Mouse (Mus musculus): Measurements from ENCODE around the gene Gm49394. TPM values are rescaled to one million over a fixed set of nuclear protein-coding genes. Genes with fewer than 3 reads are reported as not detected.

Gm49394 gene
- polyA plus RNA-seq, 1 experiment from 2014 or later: not detected

DNA sequence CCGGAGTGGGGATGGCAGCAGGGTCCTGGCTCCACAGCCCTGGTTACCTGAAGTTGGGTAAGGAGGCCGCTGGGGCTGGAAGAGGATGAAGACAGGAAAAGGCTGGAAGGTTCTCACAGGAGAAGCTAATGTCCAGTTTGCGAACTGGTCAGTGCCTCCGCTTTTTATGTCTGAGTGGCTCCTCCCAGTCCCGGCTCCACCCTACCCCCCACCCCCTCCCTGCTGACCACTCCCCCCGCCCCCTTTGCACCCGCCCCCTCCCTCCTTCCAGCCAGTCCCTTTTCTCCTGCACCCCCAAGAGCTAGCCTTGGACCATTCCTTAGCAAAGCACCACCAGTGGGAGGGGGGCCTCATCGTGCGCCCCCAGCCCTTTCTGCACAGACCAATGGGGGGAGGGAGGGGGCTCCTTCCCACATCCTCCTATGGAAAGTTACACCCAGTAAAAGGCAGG lies 12.4 kb downstream of the Gm49394 start:
- Histone ChIP-seq H3K27ac (ENCODE audit: low read depth, low read length) (peak overlapping the region; percentile 90), H3K9me3 (ENCODE audit: control insufficient read depth, low read length) (no peaks in the 10 kb centered on the region), H3K4me1 (replicated peaks; ENCODE audit: control insufficient read depth, insufficient read depth, low read length) (peaks cover 4% of the 10 kb centered on the region; the same call in 1 of the 2 replicates), H3K9ac (ENCODE audit: low read depth, low read length) (peak overlapping the region; percentile 76), H3K27me3 (replicated peaks; ENCODE audit: control insufficient read depth, insufficient read depth, low read length) (peaks cover 98% of the 10 kb centered on the region), H3K36me3 (ENCODE audit: control insufficient read depth, insufficient read depth, low read length) (no peaks in the 10 kb centered on the region; the same call in 1 of the 2 replicates), H3K4me3 (ENCODE audit: low read depth, low read length) (peak overlapping the region; percentile 59), H3K4me2 (peak overlapping the region; percentile 63)
- DNase-seq (ENCODE audit: low spot score): no peak
- ATAC-seq (replicated peaks; ENCODE audit: low FRiP score): peak; percentile 49
- WGBS: 11% methylated on average over 7 of the region's 9 CpGs

DNA sequence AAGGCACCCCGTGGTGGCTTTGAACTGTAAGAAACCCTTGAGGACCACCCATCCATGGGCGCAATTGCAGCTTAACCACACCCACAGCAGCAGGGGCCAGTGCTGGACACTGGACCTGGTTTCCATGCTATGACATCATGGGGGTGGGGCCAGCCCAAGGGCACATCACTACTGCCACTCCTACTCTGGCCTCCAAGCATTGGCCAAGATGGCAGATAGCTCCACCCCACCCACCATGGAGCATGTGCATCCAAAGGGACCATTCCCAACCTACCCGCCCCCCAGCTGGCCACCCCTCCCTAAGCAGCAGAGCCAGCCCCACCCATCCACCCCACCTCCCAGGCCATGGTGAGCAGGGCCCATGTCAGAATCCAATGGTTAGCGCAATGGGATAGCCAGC lies 13.7 kb downstream of the Gm49394 start:
- H3K36me3 ChIP-seq (ENCODE audit: control insufficient read depth, insufficient read depth, low read length): no peaks in the 10 kb centered on the region; the same call in 1 of the 2 replicates
- H3K27ac ChIP-seq (ENCODE audit: low read depth, low read length): peak overlapping the region; percentile 52; the same call in 1 of the 2 replicates
- peaks cover 91% of the 10 kb centered on the region for H3K27me3 ChIP-seq (replicated peaks; ENCODE audit: control insufficient read depth, insufficient read depth, low read length)
- H3K9ac ChIP-seq (ENCODE audit: low read depth, low read length): peak overlapping the region; percentile 46
- peaks cover 4% of the 10 kb centered on the region; the same call in 1 of the 2 replicates for H3K4me1 ChIP-seq (replicated peaks; ENCODE audit: control insufficient read depth, insufficient read depth, low read length)
- no peaks in the 10 kb centered on the region for H3K9me3 ChIP-seq (ENCODE audit: control insufficient read depth, low read length)
- WGBS: 29% methylated on average over 4 of the region's 4 CpGs
- peak overlapping the region; percentile 53 for H3K4me2 ChIP-seq
- DNase-seq (ENCODE audit: low spot score) (no peak), ATAC-seq (replicated peaks; ENCODE audit: low FRiP score) (peak; percentile 26; the same call in 1 of the 2 replicates)
- H3K4me3 ChIP-seq (ENCODE audit: low read depth, low read length): peak overlapping the region; percentile 46

DNA sequence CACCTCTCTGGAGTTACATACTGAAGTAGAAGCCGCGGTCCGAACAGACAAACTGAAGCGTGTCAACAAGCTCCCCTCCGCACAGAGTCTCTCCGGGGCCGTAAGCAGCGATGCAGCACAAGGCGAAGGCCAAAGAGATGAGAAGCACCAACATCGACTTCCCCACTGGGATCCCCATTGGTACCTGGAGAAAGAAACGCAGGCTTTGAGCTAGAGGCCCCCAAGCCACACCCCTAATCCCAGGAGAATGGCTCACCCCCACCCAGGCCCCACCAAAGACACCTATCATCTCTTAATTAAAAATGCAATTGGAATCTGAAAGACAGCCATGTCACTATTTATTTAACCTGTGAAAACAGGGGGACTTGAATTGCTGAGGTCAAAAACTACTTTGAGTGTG lies 14.1 kb downstream of the Gm49394 start:
- Histone ChIP-seq H3K4me3 (ENCODE audit: low read depth, low read length) (peak overlapping the region; percentile 46), H3K27me3 (replicated peaks; ENCODE audit: control insufficient read depth, insufficient read depth, low read length) (peaks cover 87% of the 10 kb centered on the region), H3K9ac (ENCODE audit: low read depth, low read length) (peak overlapping the region; percentile 46), H3K9me3 (ENCODE audit: control insufficient read depth, low read length) (no peaks in the 10 kb centered on the region), H3K36me3 (ENCODE audit: control insufficient read depth, insufficient read depth, low read length) (no peaks in the 10 kb centered on the region; the same call in 1 of the 2 replicates), H3K27ac (ENCODE audit: low read depth, low read length) (peak overlapping the region; percentile 52; the same call in 1 of the 2 replicates), H3K4me1 (replicated peaks; ENCODE audit: control insufficient read depth, insufficient read depth, low read length) (peaks cover 4% of the 10 kb centered on the region; the same call in 1 of the 2 replicates), H3K4me2 (peak overlapping the region; percentile 53)
- ATAC-seq (replicated peaks; ENCODE audit: low FRiP score): no peak
- 26% methylated on average over 11 of the region's 11 CpGs for WGBS
- DNase-seq (ENCODE audit: low spot score): no peak

DNA sequence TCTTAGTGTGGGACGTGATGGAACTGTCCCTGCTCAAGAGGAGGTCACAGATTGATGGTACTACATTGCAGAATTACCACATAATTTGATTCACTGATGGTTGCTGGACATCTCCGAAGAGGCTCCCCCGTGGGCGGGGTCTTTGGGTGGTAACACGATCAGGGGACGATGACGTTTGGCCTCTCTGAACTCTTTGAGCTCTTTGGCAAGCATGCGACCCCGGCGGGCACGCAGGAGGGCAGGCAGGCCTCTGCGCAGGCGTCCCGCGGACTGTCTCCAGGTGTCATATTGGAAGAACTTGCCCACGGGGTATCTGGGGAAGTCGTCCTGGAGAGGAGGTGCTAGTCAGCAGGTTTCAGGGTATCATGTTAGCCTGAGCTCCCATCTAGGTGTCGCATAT lies 16.0 kb downstream of the Gm49394 start:
- H3K4me1 ChIP-seq (replicated peaks; ENCODE audit: control insufficient read depth, insufficient read depth, low read length): no peaks in the 10 kb centered on the region
- no peak for DNase-seq (ENCODE audit: low spot score)
- peaks cover 71% of the 10 kb centered on the region for H3K27me3 ChIP-seq (replicated peaks; ENCODE audit: control insufficient read depth, insufficient read depth, low read length)
- no peaks in the 10 kb centered on the region; the same call in 1 of the 2 replicates for H3K36me3 ChIP-seq (ENCODE audit: control insufficient read depth, insufficient read depth, low read length)
- H3K9ac ChIP-seq (ENCODE audit: low read depth, low read length): no peak overlapping the region
- H3K27ac ChIP-seq (ENCODE audit: low read depth, low read length): peak overlapping the region; percentile 16; the same call in 1 of the 2 replicates
- 33% methylated on average over 18 of the region's 18 CpGs for WGBS
- H3K9me3 ChIP-seq (ENCODE audit: control insufficient read depth, low read length): no peaks in the 10 kb centered on the region
- no peak for ATAC-seq (replicated peaks; ENCODE audit: low FRiP score)
- H3K4me2 ChIP-seq: peak overlapping the region; percentile 53; the same call in 1 of the 2 replicates
- no peak overlapping the region for H3K4me3 ChIP-seq (ENCODE audit: low read depth, low read length)

DNA sequence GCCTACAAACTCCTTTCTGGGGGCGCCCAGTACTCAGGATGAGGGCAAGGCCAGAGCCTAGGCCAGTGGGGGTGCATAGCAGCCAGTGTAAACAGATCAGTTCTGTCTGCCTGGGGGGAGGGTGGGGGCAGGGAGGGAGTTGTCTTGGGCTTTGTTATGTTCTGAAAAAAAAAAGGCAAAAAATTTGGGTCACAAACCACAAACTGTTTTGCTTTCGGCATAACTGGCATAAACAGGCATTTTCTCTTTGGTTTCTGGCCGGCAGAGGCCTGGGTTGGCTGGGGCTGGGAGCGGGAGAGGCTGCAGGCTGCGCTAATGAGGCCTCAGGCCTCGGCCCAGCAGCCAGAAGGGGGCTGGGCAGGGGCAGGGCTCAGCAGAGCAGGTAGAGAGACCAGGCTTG lies 23.1 kb downstream of the Gm49394 start:
- Histone ChIP-seq H3K27ac (ENCODE audit: low read depth, low read length) (no peak overlapping the region), H3K36me3 (ENCODE audit: control insufficient read depth, insufficient read depth, low read length) (no peaks in the 10 kb centered on the region), H3K4me3 (ENCODE audit: low read depth, low read length) (no peak overlapping the region), H3K9ac (ENCODE audit: low read depth, low read length) (0 out of 2 replicates have a peak overlapping the region, but pooled peaks have one; percentile 5), H3K4me1 (replicated peaks; ENCODE audit: control insufficient read depth, insufficient read depth, low read length) (peaks cover 9% of the 10 kb centered on the region), H3K9me3 (ENCODE audit: control insufficient read depth, low read length) (no peaks in the 10 kb centered on the region), H3K4me2 (no peak overlapping the region), H3K27me3 (replicated peaks; ENCODE audit: control insufficient read depth, insufficient read depth, low read length) (peaks cover 7% of the 10 kb centered on the region)
- WGBS: 45% methylated on average over 6 of the region's 6 CpGs
- DNase-seq (ENCODE audit: low spot score) (no peak), ATAC-seq (replicated peaks; ENCODE audit: low FRiP score) (no peak)

DNA sequence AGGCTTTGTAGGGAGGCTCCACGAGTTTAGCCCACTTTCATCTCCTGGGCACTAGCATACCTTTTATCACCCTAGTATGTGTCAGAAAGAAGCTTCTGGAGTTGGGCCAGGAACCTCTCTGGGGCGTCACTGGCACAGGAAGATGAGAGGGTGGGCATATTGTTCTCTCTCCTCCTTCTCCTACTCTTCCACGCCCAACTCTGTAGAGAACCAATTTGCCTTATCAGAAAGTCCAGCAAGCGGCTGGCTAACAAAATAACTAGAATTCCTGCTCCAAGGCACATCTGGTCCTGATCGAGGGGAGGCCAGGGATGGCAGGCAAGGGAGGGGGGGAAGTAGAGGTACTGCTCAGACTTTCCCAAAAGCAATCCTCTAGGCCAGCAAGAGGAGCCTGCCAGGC lies 24.7 kb downstream of the Gm49394 start:
- Histone ChIP-seq H3K4me1 (replicated peaks; ENCODE audit: control insufficient read depth, insufficient read depth, low read length) (peaks cover 9% of the 10 kb centered on the region), H3K9me3 (ENCODE audit: control insufficient read depth, low read length) (no peaks in the 10 kb centered on the region), H3K27me3 (replicated peaks; ENCODE audit: control insufficient read depth, insufficient read depth, low read length) (no peaks in the 10 kb centered on the region), H3K4me3 (ENCODE audit: low read depth, low read length) (no peak overlapping the region), H3K36me3 (ENCODE audit: control insufficient read depth, insufficient read depth, low read length) (no peaks in the 10 kb centered on the region), H3K9ac (ENCODE audit: low read depth, low read length) (no peak overlapping the region), H3K4me2 (no peak overlapping the region), H3K27ac (ENCODE audit: low read depth, low read length) (no peak overlapping the region)
- ATAC-seq (replicated peaks; ENCODE audit: low FRiP score) (no peak), DNase-seq (ENCODE audit: low spot score) (no peak)
- 22% methylated on average over 5 of the region's 5 CpGs for WGBS

DNA sequence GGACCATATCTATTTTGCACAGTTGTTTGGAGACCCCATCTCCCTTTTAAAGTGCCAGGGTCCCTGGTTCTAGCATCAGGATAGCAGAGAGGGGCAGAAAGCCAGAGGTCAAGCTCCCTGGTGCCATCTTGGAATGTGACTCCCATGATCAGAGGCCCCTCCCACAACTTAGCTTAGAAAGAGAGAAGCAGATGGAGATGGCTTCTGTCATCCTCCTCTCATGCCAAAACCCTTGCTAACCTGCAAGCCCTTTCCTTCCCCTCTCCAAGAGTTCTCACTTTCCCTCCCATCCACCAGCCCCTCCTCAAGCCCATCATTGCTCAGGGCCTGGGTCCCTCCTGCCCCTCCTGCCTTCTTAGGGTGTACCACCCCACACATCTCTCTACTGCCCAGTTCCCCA lies 33.6 kb downstream of the Gm49394 start:
- ATAC-seq (replicated peaks; ENCODE audit: low FRiP score) (no peak), DNase-seq (ENCODE audit: low spot score) (no peak)
- Histone ChIP-seq H3K36me3 (ENCODE audit: control insufficient read depth, insufficient read depth, low read length) (no peaks in the 10 kb centered on the region), H3K27ac (ENCODE audit: low read depth, low read length) (no peak overlapping the region), H3K9ac (ENCODE audit: low read depth, low read length) (no peak overlapping the region), H3K27me3 (replicated peaks; ENCODE audit: control insufficient read depth, insufficient read depth, low read length) (0 out of 2 replicates have a peak, but pooled peaks cover 5% of the 10 kb centered on the region), H3K9me3 (ENCODE audit: control insufficient read depth, low read length) (no peaks in the 10 kb centered on the region), H3K4me1 (replicated peaks; ENCODE audit: control insufficient read depth, insufficient read depth, low read length) (0 out of 2 replicates have a peak, but pooled peaks cover 2% of the 10 kb centered on the region), H3K4me3 (ENCODE audit: low read depth, low read length) (no peak overlapping the region), H3K4me2 (no peak overlapping the region)

DNA sequence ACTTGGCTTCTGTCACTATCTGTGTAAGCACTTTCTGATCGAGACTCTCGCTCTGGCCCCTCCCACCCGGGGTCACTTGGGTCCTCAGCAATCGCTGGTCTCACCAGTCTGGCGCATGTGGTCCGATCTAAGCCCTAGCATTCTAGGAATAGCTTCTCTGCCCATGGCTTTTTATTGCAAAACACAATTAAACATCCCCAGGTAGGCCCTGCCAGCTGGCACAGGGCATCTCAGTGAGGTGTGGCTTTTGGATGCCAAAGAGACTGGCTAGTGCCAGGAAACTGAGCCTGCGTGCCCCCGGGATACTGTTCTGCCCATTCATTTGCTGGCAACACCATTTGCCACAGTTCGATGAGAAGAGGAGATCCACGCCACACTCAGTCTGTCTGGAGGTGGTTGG lies 39.1 kb downstream of the Gm49394 start:
- WGBS: 74% methylated on average over 10 of the region's 10 CpGs
- Histone ChIP-seq H3K9ac (ENCODE audit: low read depth, low read length) (no peak overlapping the region), H3K4me3 (ENCODE audit: low read depth, low read length) (no peak overlapping the region), H3K4me2 (no peak overlapping the region), H3K27ac (ENCODE audit: low read depth, low read length) (no peak overlapping the region), H3K36me3 (ENCODE audit: control insufficient read depth, insufficient read depth, low read length) (no peaks in the 10 kb centered on the region), H3K9me3 (ENCODE audit: control insufficient read depth, low read length) (no peaks in the 10 kb centered on the region), H3K27me3 (replicated peaks; ENCODE audit: control insufficient read depth, insufficient read depth, low read length) (0 out of 2 replicates have a peak, but pooled peaks cover 5% of the 10 kb centered on the region), H3K4me1 (replicated peaks; ENCODE audit: control insufficient read depth, insufficient read depth, low read length) (no peaks in the 10 kb centered on the region)
- DNase-seq (ENCODE audit: low spot score): no peak
- ATAC-seq (replicated peaks; ENCODE audit: low FRiP score): no peak

DNA sequence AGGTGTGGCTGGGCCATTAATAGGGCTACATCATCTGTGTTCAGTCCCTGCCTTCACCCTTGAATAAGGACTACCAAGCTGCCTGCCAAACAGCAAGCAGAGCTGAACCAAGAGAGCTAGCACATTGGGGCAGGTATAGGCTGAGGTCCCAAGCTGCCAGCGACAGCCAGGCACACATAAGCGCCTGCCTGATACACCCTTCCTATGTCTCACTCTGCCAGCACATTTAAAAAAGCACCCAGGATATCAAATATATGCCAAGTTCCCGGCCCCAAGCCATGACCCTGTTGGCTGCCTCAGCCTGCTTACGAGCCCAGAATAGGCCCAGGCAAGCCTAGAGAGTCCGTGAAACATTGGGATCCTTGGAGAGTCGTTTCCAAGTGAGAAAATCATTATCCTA lies 39.9 kb downstream of the Gm49394 start:
- Histone ChIP-seq H3K4me3 (ENCODE audit: low read depth, low read length) (no peak overlapping the region), H3K36me3 (ENCODE audit: control insufficient read depth, insufficient read depth, low read length) (no peaks in the 10 kb centered on the region), H3K27ac (ENCODE audit: low read depth, low read length) (no peak overlapping the region), H3K4me1 (replicated peaks; ENCODE audit: control insufficient read depth, insufficient read depth, low read length) (no peaks in the 10 kb centered on the region), H3K4me2 (no peak overlapping the region), H3K9me3 (ENCODE audit: control insufficient read depth, low read length) (no peaks in the 10 kb centered on the region), H3K9ac (ENCODE audit: low read depth, low read length) (no peak overlapping the region), H3K27me3 (replicated peaks; ENCODE audit: control insufficient read depth, insufficient read depth, low read length) (0 out of 2 replicates have a peak, but pooled peaks cover 5% of the 10 kb centered on the region)
- DNase-seq (ENCODE audit: low spot score) (no peak), ATAC-seq (replicated peaks; ENCODE audit: low FRiP score) (no peak)
- 79% methylated on average over 6 of the region's 6 CpGs for WGBS
